Mouse (Mus musculus) CD8-positive naive resting alpha-beta T cell, adult 2 months (primary cell): ENCODE data around the gene Ywhab.

Source experiments
- DNase-seq, 2 experiments: peaks; one replicate each; pipeline ENCODE4 v3.0.0; 2022; ENCODE audit warnings: low read depth in 2 of 2, low spot score in 2 of 2

Ywhab gene

GRCm38 (mm10) chr2:164007987-164008545, 13.3 kb downstream of the Ywhab start:
- no peak for DNase-seq

GRCm38 (mm10) chr2:164009227-164009626, 14.5 kb downstream of the Ywhab start:
- no peak for DNase-seq

- no peak for DNase-seq
These were observed 15.7 kb downstream of the Ywhab start for GRCm38 (mm10) chr2:164010496-164010895.

GRCm38 (mm10) chr2:164010944-164011343, 16.2 kb downstream of the Ywhab start:
- DNase-seq = no peak

- no peak for DNase-seq
These were observed 20.5 kb downstream of the Ywhab start for GRCm38 (mm10) chr2:164015304-164015703.

GRCm38 (mm10) chr2:164018910-164019309, 24.1 kb downstream of the Ywhab start:
- DNase-seq = no peak

GRCm38 (mm10) chr2:164019943-164020342, 25.2 kb downstream of the Ywhab start:
- DNase-seq = no peak

GRCm38 (mm10) chr2:164022104-164022503, 27.3 kb downstream of the Ywhab start:
- DNase-seq = no peak

- no peak for DNase-seq
These were observed 30.4 kb downstream of the Ywhab start, which contains the start of gene Pabpc1l for GRCm38 (mm10) chr2:164025150-164025549. Pabpc1l (plus strand) TSS chr2:164025450.

GRCm38 (mm10) chr2:164031147-164031546, 36.4 kb downstream of the Ywhab start:
- DNase-seq = no peak

GRCm38 (mm10) chr2:164032973-164033372, 38.2 kb downstream of the Ywhab start:
- DNase-seq = no peak

- DNase-seq = no peak
These were observed 41.8 kb downstream of the Ywhab start for GRCm38 (mm10) chr2:164036520-164037019.

- no peak for DNase-seq
These were observed 43.8 kb downstream of the Ywhab start for GRCm38 (mm10) chr2:164038407-164039028.

GRCm38 (mm10) chr2:164040949-164041348, 46.2 kb downstream of the Ywhab start:
- no peak for DNase-seq

- no peak for DNase-seq
These were observed 46.8 kb downstream of the Ywhab start for GRCm38 (mm10) chr2:164041523-164041922.

GRCm38 (mm10) chr2:164047197-164047690, 52.5 kb downstream of the Ywhab start:
- peak; percentile 13 to 50 for DNase-seq

GRCm38 (mm10) chr2:164053767-164054166, 59.0 kb downstream of the Ywhab start:
- DNase-seq = no peak

- DNase-seq = no peak
These were observed 59.9 kb downstream of the Ywhab start for GRCm38 (mm10) chr2:164054671-164055070.

- DNase-seq = no peak
These were observed 65.0 kb downstream of the Ywhab start for GRCm38 (mm10) chr2:164059634-164060235.
